Mouse (Mus musculus) limb, embryonic 12.5 days (tissue): ENCODE data around the gene Oma1. TPM values are rescaled to one million over a fixed set of nuclear protein-coding genes. Genes with fewer than 3 reads are reported as not detected.

ENCODE experiments used
- ATAC-seq: fragments of 200-750 bp; cut with Nextera tagmentation; 2 replicates; pipeline ENCODE4 v1.8.0; 2017; ENCODE audit warnings: low read depth, moderate TSS enrichment; ENCODE audit not compliant: insufficient number of reproducible peaks, insufficient read depth, low FRiP score, low TSS enrichment
- H3K27ac ChIP-seq: fragments of 300-500 bp; sonication (generic); 2 replicates; pipeline ENCODE4 v1.5.1; 2016; ENCODE audit warnings: mild to moderate bottlenecking, moderate library complexity
- H3K27me3 ChIP-seq: fragments of 300-500 bp; sonication (generic); 2 replicates; pipeline ENCODE4 v1.6.1; 2016; ENCODE audit warnings: mild to moderate bottlenecking, moderate library complexity
- H3K36me3 ChIP-seq: fragments of 300-500 bp; sonication (generic); 2 replicates; pipeline ENCODE4 v1.6.1; 2016; ENCODE audit warnings: mild to moderate bottlenecking, moderate library complexity
- H3K4me1 ChIP-seq: fragments of 300-500 bp; sonication (generic); replicated peaks from 2 replicates; pipeline ENCODE4 v1.6.1; 2016
- H3K4me2 ChIP-seq: fragments of 300-500 bp; sonication (generic); 2 replicates; pipeline ENCODE4 v1.6.1; 2016; ENCODE audit warnings: mild to moderate bottlenecking, moderate library complexity
- H3K4me3 ChIP-seq: fragments of 300-500 bp; sonication (generic); replicated peaks from 2 replicates; pipeline ENCODE4 v1.5.1; 2016; ENCODE audit warnings: mild to moderate bottlenecking
- H3K9ac ChIP-seq: fragments of 300-500 bp; sonication (generic); replicated peaks from 2 replicates; pipeline ENCODE4 v1.6.1; 2016; ENCODE audit warnings: mild to moderate bottlenecking, moderate library complexity
- H3K9me3 ChIP-seq: fragments of 300-500 bp; sonication (generic); 2 replicates; pipeline ENCODE4 v1.6.1; 2016; ENCODE audit warnings: mild to moderate bottlenecking, moderate library complexity
- WGBS: fragments of 180-500 bp; shearing (Covaris S2); methylation state at CpG from one replicate; pipeline ENCODE4 v1.1.7; 2016; 5-methylcytosine and 5-hydroxymethylcytosine counted together
- polyA plus RNA-seq: library from polyadenylated mRNA; unstranded; fragments of >200 nt; fragmentation: Nextera tagmentation; extraction: Ambion mirVana; gene quantifications from 2 replicates; pipeline ENCODE4 v1.2.1, GENCODE M21; 2016

The Oma1 gene
- polyA plus RNA-seq, 1 experiment from 2014 or later: 17.6 TPM

DNA sequence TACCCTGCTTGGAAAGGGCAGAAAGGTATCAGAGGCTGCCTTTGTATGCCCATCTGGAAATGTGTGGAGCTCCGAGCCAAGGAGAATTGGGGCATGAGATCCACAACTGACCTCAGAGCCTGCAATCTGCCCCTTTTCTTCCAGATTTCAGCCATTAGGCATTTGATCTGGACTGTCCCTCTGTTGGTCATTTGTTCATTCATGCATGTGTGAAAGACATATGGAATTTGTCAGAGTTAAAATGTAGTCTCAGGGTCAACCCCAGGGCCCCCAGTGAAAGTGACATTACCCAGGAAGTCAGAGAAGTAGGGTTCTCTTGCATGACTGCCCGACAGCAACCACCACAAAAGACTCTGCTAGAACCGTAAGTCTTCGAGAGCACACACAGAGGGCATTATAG lies 89.0 kb downstream of the Oma1 start:
- Histone ChIP-seq H3K36me3 (no peaks in the 10 kb centered on the region), H3K4me2 (no peak overlapping the region), H3K4me3 (no peak overlapping the region), H3K9ac (no peak overlapping the region), H3K27me3 (no peaks in the 10 kb centered on the region), H3K27ac (no peak overlapping the region), H3K9me3 (peaks cover 4% of the 10 kb centered on the region; the same call in 1 of the 2 replicates), H3K4me1 (no peaks in the 10 kb centered on the region)
- WGBS: 78% methylated on average over 4 of the region's 4 CpGs
- ATAC-seq: no peak

DNA sequence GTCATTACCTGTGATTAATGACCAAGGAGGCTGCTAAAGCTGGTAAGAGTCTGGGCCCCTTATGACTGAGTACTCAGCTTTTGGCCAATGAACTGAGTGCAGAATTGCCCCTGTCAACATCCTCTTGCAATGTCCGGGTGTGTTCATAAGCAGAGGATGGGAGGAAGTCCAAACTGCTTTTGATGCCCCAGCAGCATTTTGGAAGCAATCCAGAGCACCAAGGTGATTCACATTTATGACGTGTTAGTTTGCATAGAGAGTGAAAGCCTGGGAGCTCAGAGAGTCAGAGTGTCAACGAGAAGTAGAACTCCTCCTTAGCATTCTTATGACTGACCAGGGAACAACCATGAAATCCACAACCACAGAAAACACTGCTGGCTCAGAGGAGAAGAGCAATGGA lies 91.7 kb downstream of the Oma1 start:
- 75% methylated on average over 3 of the region's 3 CpGs for WGBS
- Histone ChIP-seq H3K9ac (no peak overlapping the region), H3K4me2 (no peak overlapping the region), H3K4me3 (no peak overlapping the region), H3K27ac (no peak overlapping the region), H3K4me1 (no peaks in the 10 kb centered on the region), H3K36me3 (no peaks in the 10 kb centered on the region), H3K9me3 (peaks cover 4% of the 10 kb centered on the region; the same call in 1 of the 2 replicates), H3K27me3 (no peaks in the 10 kb centered on the region)
- no peak for ATAC-seq

DNA sequence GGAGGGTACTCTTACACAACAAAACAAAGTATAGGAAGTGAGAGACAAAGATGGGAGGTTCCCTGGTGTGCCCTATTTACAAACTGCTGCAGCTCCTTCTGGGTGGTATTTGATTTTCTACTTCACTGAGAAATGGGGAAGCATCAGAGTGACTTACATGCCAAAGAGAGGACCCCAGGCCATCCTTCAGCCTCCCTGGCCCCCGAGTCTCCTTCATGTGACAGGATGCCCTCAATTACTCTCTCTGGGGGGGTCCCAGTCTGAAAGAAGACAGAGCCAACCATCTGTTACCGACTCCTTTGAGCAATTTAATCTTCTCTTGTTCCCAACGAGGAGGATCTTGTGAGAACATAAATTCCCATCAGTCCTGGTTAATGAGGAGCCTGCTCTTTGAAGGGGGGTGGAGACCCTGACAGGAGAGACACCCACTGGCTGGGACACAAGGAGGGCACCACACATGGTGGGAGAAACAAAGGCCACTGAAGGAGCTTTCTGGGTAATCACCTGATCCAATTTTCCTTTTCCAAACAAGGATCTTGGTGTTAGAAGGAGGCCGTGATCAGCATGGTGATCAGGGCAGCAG lies 96.7 kb downstream of the Oma1 start:
- Histone ChIP-seq H3K27me3 (no peaks in the 10 kb centered on the region), H3K36me3 (no peaks in the 10 kb centered on the region), H3K9me3 (peaks cover 4% of the 10 kb centered on the region; the same call in 1 of the 2 replicates), H3K4me2 (no peak overlapping the region), H3K27ac (no peak overlapping the region), H3K4me1 (no peaks in the 10 kb centered on the region), H3K4me3 (no peak overlapping the region), H3K9ac (no peak overlapping the region)
- 20% methylated on average over 4 of the region's 4 CpGs for WGBS
- no peak for ATAC-seq

Other genes starting within 250 kb of the Oma1 start
- gene Mier1, start 199.4 kb upstream of the Oma1 start, polyA plus RNA-seq: 52.7 and 60.8 TPM in 2 replicates
- gene Wdr78, start 199.3 kb upstream of the Oma1 start, polyA plus RNA-seq: 3.7 and 5.1 TPM in 2 replicates
- 10.4 and 12.5 TPM in 2 replicates for gene Slc35d1, start 98.6 kb upstream of the Oma1 start, polyA plus RNA-seq
- gene 4921539E11Rik, start 22.9 kb upstream of the Oma1 start, polyA plus RNA-seq: not detected in 2 replicates